Mouse (Mus musculus) midbrain, embryonic 11.5 days (tissue): ENCODE data around the gene Akap8. TPM values are rescaled to one million over a fixed set of nuclear protein-coding genes. Genes with fewer than 3 reads are reported as not detected.

Experiments used
- ATAC-seq: fragments of 200-750 bp; cut with Nextera tagmentation; 2 replicates; pipeline ENCODE4 v1.8.0; 2017; ENCODE audit warnings: moderate TSS enrichment, moderate library complexity; ENCODE audit not compliant: low FRiP score
- DNase-seq: peaks from one replicate; pipeline ENCODE4 v3.0.0; 2015; ENCODE audit warnings: low spot score; ENCODE audit errors: missing footprints
- H3K27ac ChIP-seq: fragments of 300-500 bp; sonication (generic); 2 replicates; pipeline ENCODE4 v1.5.1; 2014; ENCODE audit warnings: low read depth, low read length
- H3K27me3 ChIP-seq: fragments of 300-500 bp; sonication (generic); 2 replicates; pipeline ENCODE4 v1.6.1; 2014; ENCODE audit warnings: mild to moderate bottlenecking, low read length, moderate library complexity, mixed read lengths; ENCODE audit not compliant: control insufficient read depth, insufficient read depth
- H3K36me3 ChIP-seq: fragments of 300-500 bp; sonication (generic); 2 replicates; pipeline ENCODE4 v1.6.1; 2014; ENCODE audit warnings: mild to moderate bottlenecking, low read length, moderate library complexity, mixed read lengths; ENCODE audit not compliant: control insufficient read depth, insufficient read depth
- H3K4me1 ChIP-seq: fragments of 300-500 bp; sonication (generic); 2 replicates; pipeline ENCODE4 v1.6.1; 2014; ENCODE audit warnings: low read length; ENCODE audit not compliant: control insufficient read depth, insufficient read depth
- H3K4me2 ChIP-seq: fragments of 300-500 bp; sonication (generic); 2 replicates; pipeline ENCODE4 v1.6.1; 2014; ENCODE audit warnings: mild to moderate bottlenecking, moderate library complexity
- H3K4me3 ChIP-seq: fragments of 300-500 bp; sonication (generic); 2 replicates; pipeline ENCODE4 v1.5.1; 2014; ENCODE audit warnings: low read depth, low read length
- H3K9ac ChIP-seq: fragments of 300-500 bp; sonication (generic); 2 replicates; pipeline ENCODE4 v1.6.1; 2014; ENCODE audit warnings: low read length
- H3K9me3 ChIP-seq: fragments of 300-500 bp; sonication (generic); 2 replicates; pipeline ENCODE4 v1.6.1; 2016; ENCODE audit warnings: low read length; ENCODE audit not compliant: control insufficient read depth
- WGBS: fragments of 180-500 bp; shearing (Covaris S2); extraction: QIAGEN DNeasy Blood & Tissue Kit; methylation state at CpG from one replicate; pipeline ENCODE4 v1.1.7; 2014; 5-methylcytosine and 5-hydroxymethylcytosine counted together
- polyA plus RNA-seq: library from polyadenylated mRNA; unstranded; fragments of >200 nt; fragmentation: Nextera tagmentation; extraction: Ambion mirVana; gene quantifications from 2 replicates; pipeline ENCODE4 v1.2.1, GENCODE M21; 2014

Gene Akap8
- polyA plus RNA-seq, 1 experiment from 2014 or later, result 53.0 TPM

DNA sequence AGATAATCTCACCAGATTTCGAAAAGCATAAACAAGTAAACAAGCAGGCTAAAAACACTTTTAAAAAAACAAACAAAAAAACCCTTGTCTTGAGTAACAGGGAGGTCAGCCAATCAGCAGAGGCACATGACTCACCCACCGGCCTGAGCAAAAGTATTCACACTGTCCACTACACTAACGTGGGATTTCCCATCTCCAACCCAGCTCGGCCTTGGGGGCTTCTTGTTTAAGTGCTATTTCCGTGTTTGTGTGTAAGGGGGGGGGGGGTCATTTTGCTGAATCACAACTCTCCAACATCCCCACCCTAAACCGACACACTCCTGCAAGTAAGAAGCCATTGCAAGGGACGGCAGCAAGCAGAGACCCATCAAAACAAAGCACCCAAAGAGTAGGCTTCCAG lies 37.7 kb downstream of the Akap8 start:
- DNase-seq, result no peak
- H3K4me1 ChIP-seq, result peaks cover 10% of the 10 kb centered on the region

DNA sequence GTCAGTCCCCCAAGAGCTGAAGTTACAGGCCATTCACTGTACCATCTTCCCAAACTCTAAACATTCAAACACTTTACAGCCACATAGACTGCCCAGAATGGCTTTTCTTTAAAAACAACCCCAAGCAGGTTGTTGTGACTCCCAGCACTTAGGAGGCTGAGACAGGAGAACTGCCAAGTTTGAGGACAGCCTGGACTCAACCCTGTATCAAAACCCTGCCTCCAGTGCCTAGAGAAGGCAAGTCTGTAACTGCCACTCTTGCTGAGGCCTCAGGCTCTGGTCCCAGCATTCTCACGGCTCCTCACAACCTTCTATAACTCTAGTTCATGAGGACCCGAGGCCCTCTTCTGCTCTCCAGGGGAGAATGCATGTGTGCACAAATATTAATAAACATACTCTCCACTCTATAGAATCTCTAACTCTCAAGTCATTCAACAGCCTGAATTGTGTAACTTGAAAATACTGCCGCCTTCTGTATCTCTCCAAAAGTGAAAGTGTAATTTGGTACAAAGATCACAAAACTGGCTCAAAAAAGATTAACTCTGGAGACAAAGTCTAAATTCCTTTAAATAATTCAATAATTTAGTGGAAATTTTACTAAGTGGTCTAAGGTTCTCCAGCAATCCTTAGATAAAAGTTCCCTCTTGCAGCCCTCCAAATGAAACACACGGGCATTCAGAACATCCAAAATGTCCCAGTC lies 39.3 kb downstream of the Akap8 start:
- 92% methylated on average over 4 of the region's 4 CpGs for WGBS

More for the DNA sequence above, 37.7 kb downstream of the Akap8 start:
- H3K36me3 ChIP-seq, result no peaks in the 10 kb centered on the region
- no peaks in the 10 kb centered on the region for H3K9me3 ChIP-seq
- no peak for ATAC-seq
- H3K4me2 ChIP-seq, result peak overlapping the region; percentile 59
- peak overlapping the region; percentile 99 for H3K4me3 ChIP-seq
- WGBS, result 9% methylated on average over 7 of the region's 7 CpGs
- peak overlapping the region; percentile 98; the same call in 1 of the 2 replicates for H3K27ac ChIP-seq
- no peaks in the 10 kb centered on the region for H3K27me3 ChIP-seq
- H3K9ac ChIP-seq, result peak overlapping the region; percentile 97

DNA sequence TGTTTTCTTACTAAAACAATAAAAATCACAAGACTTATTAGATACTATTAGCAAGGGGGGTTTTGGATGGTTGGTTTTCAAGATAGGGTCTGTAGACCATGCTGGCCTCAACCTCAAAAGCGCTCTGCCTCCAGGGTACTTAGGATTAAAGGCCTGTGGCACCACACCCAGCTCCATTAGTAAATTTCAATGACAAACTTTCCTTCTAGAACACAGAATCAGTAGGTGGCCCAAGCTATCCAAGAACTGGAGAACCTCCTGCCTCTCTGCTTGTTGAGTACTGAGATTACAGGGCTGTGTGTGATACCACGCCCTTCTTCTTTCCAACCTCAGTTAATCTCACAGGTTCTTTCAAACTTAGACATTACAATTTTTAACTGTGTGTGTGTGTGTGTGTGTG lies 39.9 kb downstream of the Akap8 start:
- Histone ChIP-seq H3K27me3 (no peaks in the 10 kb centered on the region), H3K4me3 (no peak overlapping the region), H3K9ac (no peak overlapping the region), H3K36me3 (no peaks in the 10 kb centered on the region), H3K4me1 (peaks cover 10% of the 10 kb centered on the region), H3K4me2 (no peak overlapping the region), H3K27ac (no peak overlapping the region), H3K9me3 (no peaks in the 10 kb centered on the region)
- WGBS, result 95% methylated on average over 2 of the region's 2 CpGs
- ATAC-seq, result no peak
- DNase-seq, result no peak

More for the DNA sequence above, 39.3 kb downstream of the Akap8 start:
- DNase-seq (no peak), ATAC-seq (no peak)
- H3K27ac ChIP-seq, result no peak overlapping the region
- H3K27me3 ChIP-seq, result no peaks in the 10 kb centered on the region
- no peak overlapping the region for H3K9ac ChIP-seq
- no peaks in the 10 kb centered on the region for H3K9me3 ChIP-seq
- no peak overlapping the region for H3K4me2 ChIP-seq
- peaks cover 10% of the 10 kb centered on the region for H3K4me1 ChIP-seq
- H3K4me3 ChIP-seq, result no peak overlapping the region
- H3K36me3 ChIP-seq, result no peaks in the 10 kb centered on the region

DNA sequence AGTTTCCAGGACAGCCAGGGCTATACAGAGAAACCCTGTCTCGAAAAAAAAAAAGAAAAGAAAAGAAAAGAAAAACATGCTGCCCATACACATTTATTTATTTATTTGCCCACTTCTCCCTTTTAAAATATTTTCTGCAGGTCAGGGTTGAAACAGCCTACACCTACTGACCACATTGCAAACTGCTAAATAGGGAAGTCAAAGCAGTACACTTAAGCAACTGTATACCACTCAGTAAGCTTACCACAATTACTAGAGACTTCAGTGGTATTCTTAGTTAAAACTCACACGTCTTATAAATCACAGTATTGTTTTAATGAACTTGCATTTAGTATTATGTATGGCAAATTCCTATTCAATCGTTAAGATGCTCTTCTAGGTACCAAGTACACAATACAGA lies 40.5 kb downstream of the Akap8 start:
- no peak for DNase-seq

DNA sequence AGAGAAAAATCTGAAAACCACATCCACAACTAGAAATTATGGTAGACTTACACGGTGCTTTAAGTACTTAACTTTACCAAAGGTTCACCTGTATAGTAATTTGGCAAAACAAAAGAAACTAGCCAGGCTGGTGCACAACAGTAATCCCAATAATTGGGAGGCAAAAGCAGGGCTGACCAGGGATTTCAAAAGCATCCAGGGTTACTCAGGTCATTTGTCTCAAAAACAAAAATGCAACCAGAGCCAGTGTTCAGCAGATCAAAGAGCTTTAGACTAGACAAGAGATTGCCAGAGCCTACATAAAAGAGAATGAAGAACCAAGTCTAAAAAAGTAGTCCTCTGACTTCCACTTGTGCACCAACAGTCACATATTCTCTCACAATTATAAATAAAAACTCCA lies 43.8 kb downstream of the Akap8 start:
- Histone ChIP-seq H3K27me3 (no peaks in the 10 kb centered on the region), H3K4me3 (no peak overlapping the region)

More for the DNA sequence above, 40.5 kb downstream of the Akap8 start:
- Histone ChIP-seq H3K27me3 (no peaks in the 10 kb centered on the region), H3K4me1 (peaks cover 10% of the 10 kb centered on the region), H3K27ac (no peak overlapping the region), H3K4me2 (no peak overlapping the region), H3K4me3 (no peak overlapping the region), H3K36me3 (no peaks in the 10 kb centered on the region), H3K9me3 (no peaks in the 10 kb centered on the region), H3K9ac (no peak overlapping the region)
- 96% methylated on average over 3 of the region's 3 CpGs for WGBS
- no peak for ATAC-seq

DNA sequence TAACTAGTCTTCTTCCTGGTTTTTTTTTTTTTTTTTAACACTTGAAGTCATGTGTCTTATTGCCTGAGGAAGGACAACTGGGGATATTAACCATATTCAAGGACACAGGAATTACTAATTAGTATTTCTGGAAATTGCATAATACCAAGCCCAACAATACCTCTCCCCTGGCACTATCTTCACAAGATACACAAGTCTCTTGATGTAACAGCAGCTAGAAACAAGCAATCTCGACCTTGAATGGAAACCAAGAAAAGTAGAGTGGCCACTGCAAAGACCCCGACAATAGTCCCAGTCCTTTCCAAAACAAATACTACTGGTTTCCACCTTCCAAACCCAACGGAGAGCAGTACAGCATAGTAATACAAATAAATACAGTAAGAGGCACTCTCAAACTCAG lies 45.5 kb downstream of the Akap8 start:
- Histone ChIP-seq H3K9ac (no peak overlapping the region), H3K27ac (no peak overlapping the region), H3K9me3 (no peaks in the 10 kb centered on the region), H3K4me3 (no peak overlapping the region), H3K27me3 (no peaks in the 10 kb centered on the region), H3K4me2 (no peak overlapping the region), H3K4me1 (no peaks in the 10 kb centered on the region), H3K36me3 (no peaks in the 10 kb centered on the region)
- DNase-seq (no peak), ATAC-seq (no peak)
- WGBS, result 90% methylated on average over 3 of the region's 3 CpGs

More for the DNA sequence above, 43.8 kb downstream of the Akap8 start:
- H3K4me2 ChIP-seq, result no peak overlapping the region
- no peak overlapping the region for H3K9ac ChIP-seq
- H3K4me1 ChIP-seq, result 0 out of 2 replicates have a peak, but pooled peaks cover 2% of the 10 kb centered on the region
- DNase-seq, result no peak
- no peak for ATAC-seq
- no peaks in the 10 kb centered on the region for H3K9me3 ChIP-seq
- H3K27ac ChIP-seq, result no peak overlapping the region
- WGBS, result 87% methylated on average over 1 of the region's 1 CpGs
- no peaks in the 10 kb centered on the region for H3K36me3 ChIP-seq

DNA sequence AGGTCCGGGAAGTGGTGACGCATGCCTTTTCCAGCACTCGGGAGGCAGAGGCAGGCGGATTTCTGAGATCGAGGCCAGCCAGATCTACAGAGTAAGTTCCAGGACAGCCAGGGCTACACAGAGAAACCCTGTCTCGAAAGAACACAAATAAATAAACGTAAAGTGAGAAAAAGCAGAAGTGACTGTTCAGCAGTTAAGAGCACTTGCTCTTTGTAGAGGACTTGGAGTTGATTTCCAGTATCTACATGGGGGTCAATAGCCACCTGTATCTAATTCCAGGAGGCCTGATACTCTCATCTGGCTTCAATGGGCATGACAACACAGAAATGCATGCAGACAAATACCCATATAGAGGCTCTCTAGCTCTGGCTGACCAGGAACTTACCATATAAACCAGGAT lies 51.9 kb downstream of the Akap8 start:
- WGBS, result 96% methylated on average over 7 of the region's 7 CpGs
- no peak overlapping the region for H3K4me2 ChIP-seq

DNA sequence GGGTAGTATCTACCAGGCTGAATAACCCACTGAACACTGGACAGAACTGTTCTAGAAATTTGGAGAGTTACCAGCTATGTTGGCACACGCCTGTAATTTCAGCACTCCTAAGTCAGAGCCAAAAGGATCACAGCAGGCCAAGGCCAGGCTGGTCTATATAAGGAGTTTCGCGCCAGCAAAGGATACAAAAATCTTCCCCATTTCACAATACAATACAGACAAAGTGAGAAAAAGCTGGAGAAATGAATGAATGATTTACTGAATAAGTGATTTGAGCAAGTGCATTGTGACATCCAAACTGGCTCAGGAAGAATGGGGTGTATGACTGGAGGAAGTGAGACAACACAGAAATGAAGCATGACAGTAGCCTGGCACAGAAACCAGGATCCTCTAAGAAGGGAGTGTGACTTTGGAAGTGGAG lies 52.5 kb downstream of the Akap8 start:
- 98% methylated on average over 3 of the region's 3 CpGs for WGBS
- DNase-seq, result peak; percentile 19
- H3K4me1 ChIP-seq, result no peaks in the 10 kb centered on the region
- no peaks in the 10 kb centered on the region for H3K27me3 ChIP-seq
- no peak for ATAC-seq
- H3K27ac ChIP-seq, result no peak overlapping the region
- no peaks in the 10 kb centered on the region for H3K9me3 ChIP-seq
- H3K36me3 ChIP-seq, result no peaks in the 10 kb centered on the region
- H3K4me2 ChIP-seq, result no peak overlapping the region
- no peak overlapping the region for H3K9ac ChIP-seq
- H3K4me3 ChIP-seq, result no peak overlapping the region

More for the DNA sequence above, 51.9 kb downstream of the Akap8 start:
- Histone ChIP-seq H3K4me3 (no peak overlapping the region), H3K9me3 (no peaks in the 10 kb centered on the region), H3K9ac (no peak overlapping the region), H3K36me3 (no peaks in the 10 kb centered on the region), H3K4me1 (no peaks in the 10 kb centered on the region), H3K27ac (no peak overlapping the region), H3K27me3 (no peaks in the 10 kb centered on the region)
- DNase-seq (no peak), ATAC-seq (no peak)

DNA sequence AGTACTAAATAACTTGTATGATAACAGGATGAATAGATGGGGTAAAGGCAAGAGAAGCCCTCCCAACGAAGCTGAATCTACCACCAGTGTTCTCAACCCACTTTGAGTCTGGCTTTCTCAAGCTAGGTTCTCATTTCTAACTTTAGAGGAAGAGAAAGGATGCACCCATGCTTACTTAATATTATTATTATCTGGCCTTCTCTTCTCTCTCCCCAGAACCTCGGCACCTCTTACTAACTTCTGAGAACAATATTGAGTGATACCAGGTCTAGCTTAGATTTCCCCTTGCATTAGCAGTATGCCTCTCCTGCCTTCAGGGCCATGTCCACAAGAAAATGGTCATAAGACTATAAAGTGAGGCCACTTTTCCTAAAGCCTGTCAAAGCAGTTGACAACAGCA lies 52.9 kb downstream of the Akap8 start:
- Histone ChIP-seq H3K36me3 (no peaks in the 10 kb centered on the region), H3K9me3 (no peaks in the 10 kb centered on the region), H3K27ac (no peak overlapping the region), H3K4me3 (no peak overlapping the region), H3K27me3 (no peaks in the 10 kb centered on the region), H3K4me1 (no peaks in the 10 kb centered on the region), H3K4me2 (no peak overlapping the region), H3K9ac (no peak overlapping the region)
- ATAC-seq (no peak), DNase-seq (peak; percentile 57)
- WGBS, result 82% methylated on average over 2 of the region's 2 CpGs
